Mouse (Mus musculus) heart, embryonic 16.5 days (tissue): ENCODE measurements around the gene Shd. TPM values are rescaled to one million over a fixed set of nuclear protein-coding genes. Genes with fewer than 3 reads are reported as not detected.

ENCODE experiments used
- ATAC-seq: fragments of 200-750 bp; cut with Nextera tagmentation; replicated peaks from 2 replicates; pipeline ENCODE4 v1.8.0; 2017; ENCODE audit warnings: moderate number of reproducible peaks; ENCODE audit not compliant: insufficient read depth, low FRiP score; ENCODE audit errors: extremely low read depth
- H3K27ac ChIP-seq: fragments of 300-500 bp; sonication (generic); 2 replicates; pipeline ENCODE4 v1.5.1; 2014; ENCODE audit warnings: mild to moderate bottlenecking, low read length, control low read depth, moderate library complexity
- H3K27me3 ChIP-seq: fragments of 300-500 bp; sonication (generic); 2 replicates; pipeline ENCODE4 v1.6.1; 2014; ENCODE audit warnings: low read length, mixed read lengths; ENCODE audit not compliant: control insufficient read depth, insufficient read depth
- H3K36me3 ChIP-seq: fragments of 300-500 bp; sonication (generic); 2 replicates; pipeline ENCODE4 v1.6.1; 2014; ENCODE audit not compliant: control insufficient read depth, insufficient read depth
- H3K4me1 ChIP-seq: fragments of 300-500 bp; sonication (generic); 2 replicates; pipeline ENCODE4 v1.6.1; 2014; ENCODE audit warnings: low read length, mixed read lengths; ENCODE audit not compliant: control insufficient read depth, insufficient read depth
- H3K4me2 ChIP-seq: fragments of 300-500 bp; sonication (generic); 2 replicates; pipeline ENCODE4 v1.6.1; 2014; ENCODE audit warnings: low read depth, mild to moderate bottlenecking, control low read depth, low read length
- H3K4me3 ChIP-seq: fragments of 300-500 bp; sonication (generic); 2 replicates; pipeline ENCODE4 v1.5.1; 2014; ENCODE audit warnings: mild to moderate bottlenecking, control low read depth, low read length
- H3K9ac ChIP-seq: fragments of 300-500 bp; sonication (generic); 2 replicates; pipeline ENCODE4 v1.6.1; 2014; ENCODE audit warnings: low read length, control low read depth
- H3K9me3 ChIP-seq: fragments of 300-500 bp; sonication (generic); replicated peaks from 2 replicates; pipeline ENCODE4 v1.6.1; 2016; ENCODE audit warnings: low read length; ENCODE audit not compliant: control insufficient read depth
- WGBS: fragments of 180-500 bp; shearing (Covaris S2); extraction: QIAGEN DNeasy Blood & Tissue Kit; methylation state at CpG from one replicate; pipeline ENCODE4 v1.1.7; 2014; 5-methylcytosine and 5-hydroxymethylcytosine counted together
- polyA plus RNA-seq: library from polyadenylated mRNA; unstranded; fragments of >200 nt; fragmentation: Nextera tagmentation; extraction: Ambion mirVana; gene quantifications from 2 replicates; pipeline ENCODE4 v1.2.1, GENCODE M21; 2015

Shd gene
- polyA plus RNA-seq, 1 experiment from 2014 or later, result 6.9 TPM

DNA sequence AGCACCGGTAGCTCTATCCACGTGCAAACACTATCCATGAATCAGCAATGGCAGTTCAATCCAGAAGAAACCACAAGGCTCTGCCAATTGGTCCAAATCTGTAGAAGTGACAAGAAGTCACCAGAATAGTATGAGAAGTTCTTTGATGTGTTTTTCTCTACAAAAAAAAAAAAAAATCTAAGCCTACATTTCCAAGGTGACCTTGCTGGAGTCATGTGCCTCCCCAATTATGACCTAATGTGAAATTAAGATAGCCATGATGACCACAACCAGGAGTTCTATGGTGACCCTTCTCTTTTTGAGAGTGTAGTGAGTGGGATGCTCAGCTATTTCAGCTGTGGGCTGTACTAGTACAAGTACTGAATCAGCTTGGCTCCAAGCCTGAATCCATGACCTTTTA, 20.9 kb upstream of the Shd start, which contains the start of gene Zfp119b:
Gene Zfp119b, minus strand, starts transcription at position 101 of the 400 bp plus-strand sequence.
- no peak within 1 kb of the TSS for H3K4me3 ChIP-seq
- H3K27me3 ChIP-seq, result peaks cover 7% of the 10 kb centered on the region
- H3K9ac ChIP-seq, result no peak within 1 kb of the TSS
- WGBS, result 85% methylated on average over 2 of the region's 2 CpGs
- peaks cover 3% of the 10 kb centered on the region for H3K4me1 ChIP-seq
- no peaks in the 10 kb centered on the region for H3K9me3 ChIP-seq
- ATAC-seq, result no peak
- no peak within 1 kb of the TSS for H3K27ac ChIP-seq
- no peak within 1 kb of the TSS for H3K4me2 ChIP-seq
- H3K36me3 ChIP-seq, result no peaks in the 10 kb centered on the region

DNA sequence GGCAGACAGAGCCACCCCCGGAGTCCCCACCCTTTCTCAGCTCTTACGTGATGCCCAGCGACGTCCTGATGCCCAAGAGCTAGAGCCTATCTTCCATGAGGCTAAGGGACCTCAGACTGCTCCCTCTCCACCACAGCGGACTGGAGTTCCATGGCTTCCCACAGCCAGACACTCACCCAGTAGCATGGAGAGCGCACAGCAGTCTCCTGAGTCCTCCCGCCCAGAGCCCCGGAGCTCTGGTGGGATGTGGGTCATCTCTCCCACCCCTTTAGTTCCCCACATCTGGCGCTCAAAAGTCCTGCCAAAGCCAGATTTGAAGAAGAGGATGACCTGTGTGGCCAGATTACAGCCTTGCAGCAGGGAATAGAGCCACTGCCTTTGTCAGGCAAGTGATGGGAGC, 19.7 kb upstream of the Shd start:
- no peaks in the 10 kb centered on the region for H3K9me3 ChIP-seq
- H3K4me3 ChIP-seq, result no peak overlapping the region
- H3K9ac ChIP-seq, result no peak overlapping the region
- H3K27ac ChIP-seq, result no peak overlapping the region
- no peak for ATAC-seq
- H3K4me1 ChIP-seq, result peaks cover 2% of the 10 kb centered on the region
- no peaks in the 10 kb centered on the region for H3K36me3 ChIP-seq
- no peak overlapping the region for H3K4me2 ChIP-seq
- 77% methylated on average over 9 of the region's 9 CpGs for WGBS
- peaks cover 18% of the 10 kb centered on the region for H3K27me3 ChIP-seq

DNA sequence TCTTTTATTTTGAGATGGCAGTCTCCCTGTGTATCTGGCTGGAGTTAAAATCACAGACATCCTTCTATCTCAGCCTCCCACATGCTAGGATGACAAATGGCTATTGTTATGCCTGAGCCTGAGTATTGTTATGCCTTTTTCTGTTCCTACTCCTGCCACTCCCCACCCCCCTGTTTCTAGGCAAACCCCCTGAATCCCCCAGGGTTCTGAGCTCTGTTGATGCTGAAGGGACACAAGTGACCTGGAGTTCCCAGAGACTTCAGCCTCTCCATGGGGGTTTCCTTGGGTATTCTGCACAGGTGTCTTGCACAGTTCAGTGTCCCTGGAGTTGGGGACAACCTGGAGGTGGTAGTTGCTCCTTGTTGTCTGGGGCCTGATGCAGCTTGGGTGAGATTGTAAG, 18.2 kb upstream of the Shd start:
- H3K36me3 ChIP-seq, result no peaks in the 10 kb centered on the region
- H3K4me3 ChIP-seq, result no peak overlapping the region
- no peak overlapping the region for H3K9ac ChIP-seq
- H3K4me1 ChIP-seq, result peaks cover 5% of the 10 kb centered on the region; the same call in 1 of the 2 replicates
- no peak for ATAC-seq
- H3K27me3 ChIP-seq, result peaks cover 22% of the 10 kb centered on the region
- H3K9me3 ChIP-seq, result no peaks in the 10 kb centered on the region
- no peak overlapping the region for H3K27ac ChIP-seq
- no peak overlapping the region for H3K4me2 ChIP-seq

DNA sequence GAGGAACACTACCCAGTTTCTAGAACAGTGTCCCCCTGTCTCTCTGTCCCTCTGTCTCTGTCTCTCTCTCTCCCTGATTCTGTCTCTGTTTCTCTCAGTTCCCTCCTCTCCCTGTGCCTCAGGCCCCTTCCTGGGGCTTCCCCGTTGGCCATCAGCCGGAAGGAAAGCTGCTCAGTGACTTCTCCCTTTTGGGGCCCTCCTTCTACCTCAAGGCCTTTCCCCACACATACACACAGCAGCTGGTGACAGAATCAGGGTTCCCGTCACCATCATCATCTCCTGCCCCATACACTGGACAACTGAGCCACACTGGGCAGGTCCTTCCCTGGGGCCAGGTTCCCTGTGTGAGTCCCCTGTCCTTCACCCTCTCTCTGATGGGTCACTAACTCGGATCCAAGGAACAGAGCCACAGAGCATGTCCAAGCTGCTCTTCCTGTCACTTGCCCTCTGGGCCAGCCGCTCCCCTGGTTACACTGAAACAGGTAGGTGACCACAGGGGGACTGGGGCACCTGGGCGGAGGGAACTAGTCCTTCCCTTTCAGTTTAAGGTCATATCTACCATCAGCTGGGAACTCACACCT, 17.7 kb upstream of the Shd start, which contains the start of gene Ebi3:
Gene Ebi3, plus strand, starts transcription at position 194 of the 581 bp plus-strand sequence.
- H3K9ac ChIP-seq, result no peak within 1 kb of the TSS
- H3K36me3 ChIP-seq, result no peaks in the 10 kb centered on the region
- peaks cover 22% of the 10 kb centered on the region for H3K27me3 ChIP-seq
- no peak within 1 kb of the TSS for H3K4me2 ChIP-seq
- no peaks in the 10 kb centered on the region for H3K9me3 ChIP-seq
- 61% methylated on average over 6 of the region's 6 CpGs for WGBS
- no peak within 1 kb of the TSS for H3K4me3 ChIP-seq
- ATAC-seq, result no peak
- peaks cover 5% of the 10 kb centered on the region; the same call in 1 of the 2 replicates for H3K4me1 ChIP-seq
- no peak within 1 kb of the TSS for H3K27ac ChIP-seq

DNA sequence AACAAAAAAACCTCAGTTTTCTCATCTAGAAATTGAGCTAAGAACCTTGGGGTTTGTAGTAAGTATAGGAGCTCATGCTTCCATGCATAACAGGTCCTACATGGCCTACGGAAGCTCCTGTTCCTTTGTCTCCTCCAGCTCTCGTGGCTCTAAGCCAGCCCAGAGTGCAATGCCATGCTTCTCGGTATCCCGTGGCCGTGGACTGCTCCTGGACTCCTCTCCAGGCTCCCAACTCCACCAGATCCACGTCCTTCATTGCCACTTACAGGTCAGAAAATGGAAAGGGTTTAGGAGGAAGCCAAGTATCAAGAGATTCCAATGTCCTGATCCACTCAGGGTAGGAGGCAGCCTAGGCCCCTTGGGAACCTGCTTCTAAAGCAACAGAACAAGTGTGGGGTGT, 16.5 kb upstream of the Shd start:
- H3K36me3 ChIP-seq, result no peaks in the 10 kb centered on the region
- no peaks in the 10 kb centered on the region for H3K9me3 ChIP-seq
- peaks cover 9% of the 10 kb centered on the region for H3K4me1 ChIP-seq
- no peak for ATAC-seq
- H3K27ac ChIP-seq, result no peak overlapping the region
- H3K4me3 ChIP-seq, result no peak overlapping the region
- no peak overlapping the region for H3K4me2 ChIP-seq
- H3K9ac ChIP-seq, result no peak overlapping the region
- peaks cover 22% of the 10 kb centered on the region for H3K27me3 ChIP-seq
- WGBS, result 70% methylated on average over 6 of the region's 6 CpGs

DNA sequence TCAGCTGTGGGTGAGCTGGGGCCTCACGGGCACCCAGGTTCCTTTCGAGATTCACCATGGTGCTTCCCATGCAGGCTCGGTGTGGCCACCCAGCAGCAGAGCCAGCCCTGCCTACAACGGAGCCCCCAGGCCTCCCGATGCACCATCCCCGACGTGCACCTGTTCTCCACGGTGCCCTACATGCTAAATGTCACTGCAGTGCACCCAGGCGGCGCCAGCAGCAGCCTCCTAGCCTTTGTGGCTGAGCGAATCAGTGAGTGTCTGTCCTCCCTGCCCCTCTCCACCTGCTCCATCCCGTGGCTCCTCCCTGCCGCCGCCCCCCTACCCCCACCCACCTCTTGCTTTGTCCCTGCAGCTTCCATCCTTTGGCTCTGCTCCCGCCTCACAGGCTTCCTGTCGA, 16.0 kb upstream of the Shd start:
- Histone ChIP-seq H3K36me3 (no peaks in the 10 kb centered on the region), H3K4me3 (no peak overlapping the region), H3K4me2 (no peak overlapping the region), H3K9me3 (no peaks in the 10 kb centered on the region), H3K4me1 (peaks cover 9% of the 10 kb centered on the region), H3K9ac (no peak overlapping the region), H3K27me3 (peaks cover 22% of the 10 kb centered on the region), H3K27ac (no peak overlapping the region)
- ATAC-seq, result no peak
- 33% methylated on average over 16 of the region's 16 CpGs for WGBS

DNA sequence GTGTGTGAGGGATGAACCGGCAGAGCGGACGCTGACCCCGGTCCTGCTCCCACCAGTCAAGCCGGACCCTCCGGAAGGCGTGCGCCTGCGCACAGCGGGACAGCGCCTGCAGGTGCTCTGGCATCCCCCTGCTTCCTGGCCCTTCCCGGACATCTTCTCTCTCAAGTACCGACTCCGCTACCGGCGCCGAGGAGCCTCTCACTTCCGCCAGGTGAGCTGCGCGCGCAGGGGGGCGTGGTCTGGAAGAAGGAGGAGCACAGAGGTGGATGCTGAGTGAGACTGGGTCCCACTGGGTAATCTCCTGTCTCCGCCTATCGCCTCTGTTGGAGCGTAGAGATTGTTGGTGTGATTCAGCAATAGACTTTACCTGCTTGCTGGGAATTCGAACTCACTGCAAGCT, 14.1 kb upstream of the Shd start:
- 0 out of 2 replicates have a peak, but pooled peaks cover 2% of the 10 kb centered on the region for H3K36me3 ChIP-seq
- ATAC-seq, result no peak
- H3K9me3 ChIP-seq, result no peaks in the 10 kb centered on the region
- peak overlapping the region; percentile 64 for H3K4me2 ChIP-seq
- H3K4me1 ChIP-seq, result peaks cover 14% of the 10 kb centered on the region
- no peak overlapping the region for H3K27ac ChIP-seq
- WGBS, result 1% methylated on average over 26 of the region's 26 CpGs
- H3K9ac ChIP-seq, result peak overlapping the region; percentile 37; the same call in 1 of the 2 replicates
- H3K27me3 ChIP-seq, result peaks cover 22% of the 10 kb centered on the region
- H3K4me3 ChIP-seq, result peak overlapping the region; percentile 48

DNA sequence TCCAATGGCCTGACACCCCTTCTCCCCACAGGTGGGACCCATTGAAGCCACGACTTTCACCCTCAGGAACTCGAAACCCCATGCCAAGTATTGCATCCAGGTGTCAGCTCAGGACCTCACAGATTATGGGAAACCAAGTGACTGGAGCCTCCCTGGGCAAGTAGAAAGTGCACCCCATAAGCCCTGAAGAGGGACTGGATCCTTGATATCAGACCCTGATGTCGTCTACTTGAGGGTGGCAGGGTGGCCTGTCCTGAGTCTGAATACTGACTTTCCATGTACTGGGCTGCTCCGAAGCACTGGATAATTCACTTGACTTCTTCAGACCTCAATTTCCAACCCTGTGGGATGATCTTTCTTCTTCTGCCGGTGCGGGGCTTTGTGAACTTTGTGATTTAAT, 13.7 kb upstream of the Shd start:
- peaks cover 14% of the 10 kb centered on the region for H3K4me1 ChIP-seq
- peaks cover 3% of the 10 kb centered on the region; the same call in 1 of the 2 replicates for H3K36me3 ChIP-seq
- H3K4me2 ChIP-seq, result peak overlapping the region; percentile 64
- H3K27me3 ChIP-seq, result peaks cover 22% of the 10 kb centered on the region
- H3K4me3 ChIP-seq, result peak overlapping the region; percentile 48
- no peak overlapping the region for H3K27ac ChIP-seq
- no peaks in the 10 kb centered on the region for H3K9me3 ChIP-seq
- WGBS, result 36% methylated on average over 6 of the region's 6 CpGs
- H3K9ac ChIP-seq, result no peak overlapping the region
- no peak for ATAC-seq

DNA sequence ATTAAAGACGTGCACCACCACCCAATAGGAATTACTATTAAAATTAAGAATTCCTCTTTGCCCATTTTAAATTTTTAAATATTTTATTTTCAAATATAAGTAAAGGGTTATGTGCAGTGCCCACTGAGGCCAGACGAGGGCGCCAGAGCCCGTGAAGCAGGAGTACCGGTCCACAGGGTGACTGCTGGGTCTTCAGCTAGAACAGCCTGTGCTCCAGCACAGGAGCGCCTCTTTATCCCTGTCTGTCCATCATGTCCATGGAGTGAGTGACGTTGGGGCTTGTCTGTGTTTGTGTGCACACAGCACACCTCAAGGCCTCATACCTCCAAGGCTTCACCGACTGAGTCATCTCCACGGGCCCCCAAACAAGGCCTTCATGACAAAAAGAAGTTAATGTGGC, 13.1 kb upstream of the Shd start:
- Histone ChIP-seq H3K36me3 (peaks cover 9% of the 10 kb centered on the region), H3K27ac (no peak overlapping the region), H3K4me2 (no peak overlapping the region), H3K9me3 (no peaks in the 10 kb centered on the region), H3K4me3 (no peak overlapping the region), H3K9ac (no peak overlapping the region), H3K27me3 (peaks cover 22% of the 10 kb centered on the region), H3K4me1 (peaks cover 14% of the 10 kb centered on the region)
- ATAC-seq, result no peak
- WGBS, result 14% methylated on average over 9 of the region's 9 CpGs
